Mouse (Mus musculus): ENCODE measurements around the gene Vmn2r86.
"Not testable (repeated sequence)": the region's sequence is repeated elsewhere in the genome, so short reads cannot be mapped to it uniquely, and the experiment has no call there.

Gene Vmn2r86

GRCm38 (mm10) chr10:130455950-130456349, at the start of gene Vmn2r86:
Gene Vmn2r86 (minus strand): TSS chr10:130456050.
- not testable (repeated sequence) for DNase-seq (ENCODE audit: low read depth, low spot score)

GRCm38 (mm10) chr10:130497296-130497695, 41.4 kb upstream of the Vmn2r86 start, which contains the start of gene Vmn2r87:
Gene Vmn2r87 (minus strand): TSS chr10:130497396.
- DNase-seq (ENCODE audit: low read depth, low spot score): no peak

GRCm38 (mm10) chr10:130470311-130470760, 14.5 kb upstream of the Vmn2r86 start:
- peak; percentile 53 for DNase-seq (ENCODE audit: low read depth, low spot score)

GRCm38 (mm10) chr10:130444776-130445175, 11.1 kb downstream of the Vmn2r86 start:
- DNase-seq (ENCODE audit: low read depth, low spot score): no peak

- DNase-seq (ENCODE audit: low read depth, low spot score): not testable (repeated sequence)
Measured at GRCm38 (mm10) chr10:130434185-130434898, 21.5 kb downstream of the Vmn2r86 start.

GRCm38 (mm10) chr10:130429603-130430002, 26.2 kb downstream of the Vmn2r86 start, which contains the start of gene Vmn2r85:
Gene Vmn2r85 (minus strand): TSS chr10:130429703.
- not testable (repeated sequence) for DNase-seq (ENCODE audit: low read depth, low spot score)

- DNase-seq (ENCODE audit: low read depth, low spot score): not testable (repeated sequence)
Measured at GRCm38 (mm10) chr10:130422368-130422767, 33.5 kb downstream of the Vmn2r86 start.

GRCm38 (mm10) chr10:130420401-130420800, 35.4 kb downstream of the Vmn2r86 start:
- DNase-seq (ENCODE audit: low read depth, low spot score): no peak

GRCm38 (mm10) chr10:130419954-130420353, 35.9 kb downstream of the Vmn2r86 start:
- DNase-seq (ENCODE audit: low read depth, low spot score): not testable (repeated sequence)

- DNase-seq (ENCODE audit: low read depth, low spot score): not testable (repeated sequence)
Measured at GRCm38 (mm10) chr10:130416352-130416751, 39.5 kb downstream of the Vmn2r86 start.

GRCm38 (mm10) chr10:130412167-130412698, 43.6 kb downstream of the Vmn2r86 start:
- DNase-seq (ENCODE audit: low read depth, low spot score): not testable (repeated sequence)

GRCm38 (mm10) chr10:130394232-130394631, 61.6 kb downstream of the Vmn2r86 start, which contains the start of gene Vmn2r84:
Gene Vmn2r84 (minus strand): TSS chr10:130394332.
- DNase-seq (ENCODE audit: low read depth, low spot score): no peak
